Mouse (Mus musculus): ENCODE data around the gene Gpr88. TPM values are rescaled to one million over a fixed set of nuclear protein-coding genes. Genes with fewer than 3 reads are reported as not detected.
A peak's percentile ranks its signal among the peaks of the same experiment; 100 is the strongest.

Gpr88 gene
- total RNA-seq (2014; fragmentation: Nextera tagmentation) (not detected in 2 replicates), total RNA-seq (2017) (not detected in 2 replicates)

DNA sequence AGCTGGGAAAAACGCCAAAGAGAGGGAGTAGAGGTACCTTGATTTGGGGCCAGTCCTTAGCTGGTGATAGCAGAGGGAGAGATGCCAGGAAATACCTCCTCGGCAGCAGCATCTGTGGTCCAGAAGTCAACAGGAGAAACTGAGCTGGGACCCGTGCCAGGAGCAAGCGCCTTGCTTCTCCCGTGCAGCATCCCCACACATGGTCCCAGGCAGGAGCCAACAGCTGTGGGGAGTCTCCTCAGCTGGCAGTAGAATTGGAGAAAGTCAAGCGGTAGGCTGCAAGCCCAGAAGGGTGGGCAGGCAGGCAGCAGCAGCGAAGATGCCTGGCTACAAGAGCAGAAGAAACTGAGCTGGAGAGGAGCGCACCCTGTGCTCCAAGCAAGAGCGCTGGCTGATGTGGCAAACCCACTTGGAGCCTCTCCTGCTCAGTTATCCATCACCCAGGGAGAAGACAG is at the start of gene Gpr88:
Gpr88 (minus strand) TSS at position 427 of the 455 bp plus-strand sequence.
- ATAC-seq (replicated peaks; ENCODE audit: low FRiP score, low TSS enrichment, poor library complexity, severe bottlenecking), result 0 out of 2 replicates have a peak, but pooled peaks have one; percentile 47

DNA sequence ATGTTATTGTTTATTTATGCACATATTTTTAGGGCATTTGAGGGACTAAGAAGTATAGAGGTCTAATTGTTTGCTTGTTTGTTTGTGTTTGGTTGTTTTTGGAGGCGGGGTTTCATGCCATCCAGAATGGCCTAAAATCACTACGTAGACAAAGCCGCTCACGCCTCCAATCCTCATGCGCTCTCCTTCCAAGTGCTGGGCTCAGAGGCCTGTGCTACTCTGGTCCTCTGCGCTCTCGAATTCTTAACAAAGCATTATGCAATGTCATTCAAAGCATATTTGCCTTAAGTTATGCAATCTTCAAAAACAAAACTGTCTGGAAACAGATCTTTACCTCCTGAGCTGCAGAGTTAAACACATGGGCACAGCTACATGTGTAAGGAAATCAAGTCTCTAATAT is 49.3 kb upstream of the Gpr88 start:
- no peak for ATAC-seq (replicated peaks; ENCODE audit: low FRiP score, low TSS enrichment, poor library complexity, severe bottlenecking)

DNA sequence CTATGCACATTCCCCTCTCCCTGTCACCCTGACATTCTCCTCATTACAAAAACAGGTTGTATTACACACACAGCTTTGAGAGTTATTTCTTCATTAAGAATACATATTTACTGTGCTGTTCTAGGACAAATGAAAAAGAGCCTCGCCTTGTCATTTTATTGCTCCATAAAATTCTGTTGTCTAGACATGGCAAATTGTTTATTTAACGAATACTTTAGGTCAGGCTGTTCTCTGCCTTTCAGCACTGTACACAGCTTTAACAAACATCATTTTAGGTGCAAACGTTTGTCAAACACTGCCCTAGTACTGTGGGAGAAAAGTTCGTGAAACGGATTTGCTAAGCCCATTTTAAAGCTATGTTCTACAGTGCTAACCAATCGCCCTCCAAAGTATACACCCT is 48.5 kb upstream of the Gpr88 start:
- no peak for ATAC-seq (replicated peaks; ENCODE audit: low FRiP score, low TSS enrichment, poor library complexity, severe bottlenecking)

DNA sequence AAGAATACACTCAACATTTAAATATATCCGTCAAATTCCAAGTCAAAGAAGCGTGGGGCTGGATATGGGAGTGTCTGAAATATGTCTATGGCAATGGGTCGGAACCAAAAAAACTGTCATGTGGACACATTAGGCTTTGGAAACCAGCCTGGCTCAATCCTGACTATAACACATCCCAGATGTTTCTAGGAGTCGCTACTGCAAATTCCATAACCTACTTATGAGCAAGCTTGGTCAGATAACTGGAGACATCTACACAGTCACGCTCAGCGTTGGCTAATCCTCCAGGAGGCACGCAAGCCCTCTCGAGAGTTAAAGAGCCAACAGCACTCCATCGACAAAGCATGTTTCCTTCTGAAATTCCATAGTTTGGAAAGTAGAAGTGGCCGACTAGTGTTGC is 45.4 kb upstream of the Gpr88 start:
- ATAC-seq (replicated peaks; ENCODE audit: low FRiP score, low TSS enrichment, poor library complexity, severe bottlenecking), result no peak

GRCm38 (mm10) chr3:116298003-116298402 is 44.7 kb upstream of the Gpr88 start:
- ATAC-seq (replicated peaks; ENCODE audit: low FRiP score, low TSS enrichment, poor library complexity, severe bottlenecking), result no peak

DNA sequence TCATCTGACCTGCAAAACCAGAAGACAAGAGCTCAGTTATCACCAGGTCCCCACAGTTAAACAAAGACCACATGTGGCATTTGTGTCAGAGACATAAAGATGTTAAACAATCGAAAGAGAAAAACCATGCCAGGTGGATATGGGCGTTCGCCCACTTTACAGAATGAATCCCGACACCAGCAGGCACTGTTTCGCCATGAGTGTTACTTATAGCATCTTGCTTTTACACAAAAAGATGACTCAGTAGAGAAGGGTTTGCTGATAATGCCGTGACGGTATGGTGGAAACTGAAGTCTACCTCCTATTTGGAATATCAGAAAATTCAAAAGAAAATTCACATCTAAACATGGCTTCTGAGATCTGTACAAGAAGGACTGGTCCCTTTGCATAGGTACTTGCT is 43.9 kb upstream of the Gpr88 start:
- ATAC-seq (replicated peaks; ENCODE audit: low FRiP score, low TSS enrichment, poor library complexity, severe bottlenecking), result no peak

DNA sequence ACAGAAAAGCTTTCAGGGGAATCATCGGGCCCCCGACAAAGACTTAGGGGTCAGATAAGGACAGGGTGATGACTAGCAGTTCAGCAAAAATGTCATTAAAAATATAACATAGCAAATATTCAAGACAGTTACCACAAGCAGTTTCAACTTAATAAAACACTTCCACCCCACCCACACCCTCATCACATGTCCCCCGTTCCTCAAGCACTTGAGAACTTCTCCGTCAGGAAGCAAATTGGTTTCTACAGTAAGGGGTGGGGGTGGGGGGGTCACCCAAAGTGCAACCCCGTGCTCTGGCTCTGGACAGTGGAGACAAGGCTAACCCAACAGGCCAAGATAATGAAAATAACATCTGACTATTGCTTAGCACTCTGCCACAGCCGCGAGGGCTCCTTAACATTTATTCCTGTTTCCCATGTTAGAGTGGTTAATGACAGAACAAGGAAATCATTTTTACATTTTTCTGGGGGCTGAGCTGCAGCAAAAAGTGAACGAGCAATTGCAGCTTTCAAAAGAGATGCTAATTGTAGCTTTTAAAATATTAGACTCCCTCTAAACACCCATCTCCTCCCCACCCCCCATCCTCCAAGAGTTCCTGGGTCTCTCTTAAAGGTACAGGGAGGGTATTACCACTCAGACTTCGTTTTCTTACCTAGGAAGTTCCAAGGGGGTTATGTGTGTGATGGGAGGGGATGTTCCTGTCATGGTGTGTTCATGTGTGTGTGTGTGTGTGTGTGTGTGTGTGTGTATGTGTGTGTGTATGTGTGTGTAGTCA is 36.9 kb upstream of the Gpr88 start:
- no peak for ATAC-seq (replicated peaks; ENCODE audit: low FRiP score, low TSS enrichment, poor library complexity, severe bottlenecking)

DNA sequence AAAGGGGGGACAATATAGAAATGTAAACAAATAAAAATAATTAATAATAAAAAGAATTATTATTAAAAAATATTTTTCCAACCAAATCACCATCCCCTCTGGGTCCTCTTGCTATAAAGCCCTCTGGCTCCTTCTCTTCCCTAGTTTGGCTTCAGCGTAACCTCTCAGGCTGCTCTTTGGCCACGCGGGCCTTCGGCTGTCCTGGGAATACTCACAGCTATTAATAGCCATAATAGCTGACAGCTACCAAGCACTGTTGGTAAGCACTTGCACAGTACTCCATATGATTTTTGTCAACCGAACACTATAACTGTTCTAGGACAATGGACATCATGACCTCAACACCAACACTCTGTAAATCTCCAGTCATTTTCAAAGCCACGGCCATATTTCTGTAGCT is 35.5 kb upstream of the Gpr88 start:
- no peak for ATAC-seq (replicated peaks; ENCODE audit: low FRiP score, low TSS enrichment, poor library complexity, severe bottlenecking)

DNA sequence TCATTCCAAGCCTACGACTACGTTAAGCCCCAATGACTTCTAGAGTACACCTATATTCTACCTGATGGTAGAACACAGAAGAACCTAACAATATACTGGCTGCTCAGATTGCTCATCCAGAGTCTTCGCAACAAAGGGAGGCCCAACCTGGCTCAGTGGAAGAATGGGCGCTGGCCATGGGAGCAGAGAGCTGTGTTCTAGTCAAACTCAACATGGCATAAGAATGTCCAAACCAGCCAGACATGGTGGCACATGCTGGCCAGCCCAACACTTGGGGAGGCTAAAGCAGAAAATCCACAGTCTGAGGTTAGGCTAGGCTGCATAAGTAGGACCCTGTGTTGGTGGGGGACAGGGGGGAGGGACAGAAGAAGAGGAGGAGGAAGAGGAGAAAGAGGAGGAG is 31.4 kb upstream of the Gpr88 start:
- ATAC-seq (replicated peaks; ENCODE audit: low FRiP score, low TSS enrichment, poor library complexity, severe bottlenecking), result no peak

- no peak for ATAC-seq (replicated peaks; ENCODE audit: low FRiP score, low TSS enrichment, poor library complexity, severe bottlenecking)
These were observed 30.7 kb upstream of the Gpr88 start for GRCm38 (mm10) chr3:116283996-116284395.

DNA sequence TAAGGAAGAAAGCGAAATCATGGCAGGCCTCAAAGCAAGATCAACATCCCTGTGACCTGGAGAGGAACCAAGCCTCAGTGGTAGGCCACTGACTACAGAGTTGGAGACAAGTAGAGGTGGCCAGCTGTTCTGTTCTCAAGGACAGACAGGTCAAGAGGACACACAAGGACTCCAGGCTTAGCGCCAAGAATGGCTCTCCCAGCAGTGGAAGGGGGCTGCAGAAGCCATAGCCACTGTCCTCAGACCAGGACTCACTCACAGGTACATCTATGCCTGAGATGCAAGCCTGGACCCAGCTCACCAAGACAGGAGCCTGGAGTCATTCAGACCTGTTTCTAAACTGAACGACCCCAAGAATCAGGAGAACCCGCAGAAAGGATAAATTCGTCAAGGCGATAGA is 28.4 kb upstream of the Gpr88 start:
- no peak for ATAC-seq (replicated peaks; ENCODE audit: low FRiP score, low TSS enrichment, poor library complexity, severe bottlenecking)

- ATAC-seq (replicated peaks; ENCODE audit: low FRiP score, low TSS enrichment, poor library complexity, severe bottlenecking), result no peak
These were observed 23.8 kb upstream of the Gpr88 start for GRCm38 (mm10) chr3:116277146-116277545.

GRCm38 (mm10) chr3:116271679-116272078 is 18.4 kb upstream of the Gpr88 start:
- no peak for ATAC-seq (replicated peaks; ENCODE audit: low FRiP score, low TSS enrichment, poor library complexity, severe bottlenecking)

- no peak for ATAC-seq (replicated peaks; ENCODE audit: low FRiP score, low TSS enrichment, poor library complexity, severe bottlenecking)
These were observed 13.8 kb upstream of the Gpr88 start for GRCm38 (mm10) chr3:116267036-116267654.

- ATAC-seq (replicated peaks; ENCODE audit: low FRiP score, low TSS enrichment, poor library complexity, severe bottlenecking), result no peak
These were observed 13.1 kb upstream of the Gpr88 start for GRCm38 (mm10) chr3:116266360-116266759.

DNA sequence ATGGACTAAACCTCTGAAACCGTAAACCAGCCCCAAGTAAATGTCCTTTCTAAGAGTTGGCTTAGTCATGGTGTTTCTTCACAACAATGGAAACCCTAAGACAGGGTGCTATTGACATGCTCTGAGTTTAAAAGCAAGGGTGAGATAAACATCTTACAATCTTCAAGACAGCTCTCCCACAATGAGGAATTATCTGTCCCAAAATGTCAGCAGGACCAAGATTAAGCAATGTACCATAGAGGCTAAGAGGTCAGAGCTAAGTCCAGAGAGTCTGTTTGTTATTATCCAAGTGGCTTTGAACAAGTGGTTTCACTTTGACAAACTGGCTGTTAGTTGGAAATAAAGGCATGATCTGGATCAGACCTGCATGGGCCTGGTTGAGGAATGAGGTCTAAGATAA is 10.7 kb upstream of the Gpr88 start:
- ATAC-seq (replicated peaks; ENCODE audit: low FRiP score, low TSS enrichment, poor library complexity, severe bottlenecking), result no peak

- no peak for ATAC-seq (replicated peaks; ENCODE audit: low FRiP score, low TSS enrichment, poor library complexity, severe bottlenecking)
These were observed 9.8 kb upstream of the Gpr88 start for GRCm38 (mm10) chr3:116263061-116263460.

- ATAC-seq (replicated peaks; ENCODE audit: low FRiP score, low TSS enrichment, poor library complexity, severe bottlenecking), result no peak
These were observed 2.8 kb upstream of the Gpr88 start for GRCm38 (mm10) chr3:116256104-116256503.

- peak; percentile 44; the same call in 1 of the 2 replicates for ATAC-seq (replicated peaks; ENCODE audit: low FRiP score, low TSS enrichment, poor library complexity, severe bottlenecking)
These were observed 855 bp downstream of the Gpr88 start for GRCm38 (mm10) chr3:116252255-116253040.
